Mouse (Mus musculus) heart, embryonic 12.5 days (tissue): Measurements from ENCODE around the gene Smok3b. TPM values are rescaled to one million over a fixed set of nuclear protein-coding genes. Genes with fewer than 3 reads are reported as not detected.
"Not testable (repeated sequence)": the region's sequence is repeated elsewhere in the genome, so short reads cannot be mapped to it uniquely, and the experiment has no call there.

Experiments
- ATAC-seq: fragments of 200-750 bp; cut with Nextera tagmentation; 2 replicates; pipeline ENCODE4 v1.8.0; 2017; ENCODE audit warnings: moderate TSS enrichment, moderate library complexity; ENCODE audit not compliant: insufficient number of reproducible peaks, low FRiP score
- H3K27ac ChIP-seq: fragments of 300-500 bp; sonication (generic); 2 replicates; pipeline ENCODE4 v1.5.1; 2016; ENCODE audit warnings: mild to moderate bottlenecking, moderate library complexity; ENCODE audit not compliant: poor library complexity, severe bottlenecking
- H3K27me3 ChIP-seq: fragments of 300-500 bp; sonication (generic); replicated peaks from 2 replicates; pipeline ENCODE4 v1.6.1; 2016; ENCODE audit warnings: mild to moderate bottlenecking, moderate library complexity
- H3K36me3 ChIP-seq: fragments of 300-500 bp; sonication (generic); 2 replicates; pipeline ENCODE4 v1.6.1; 2016; ENCODE audit warnings: mild to moderate bottlenecking, moderate library complexity
- H3K4me1 ChIP-seq: fragments of 300-500 bp; sonication (generic); replicated peaks from 2 replicates; pipeline ENCODE4 v1.6.1; 2016; ENCODE audit warnings: mild to moderate bottlenecking
- H3K4me2 ChIP-seq: fragments of 300-500 bp; sonication (generic); 2 replicates; pipeline ENCODE4 v1.6.1; 2016; ENCODE audit warnings: mild to moderate bottlenecking, moderate library complexity
- H3K4me3 ChIP-seq: fragments of 300-500 bp; sonication (generic); 2 replicates; pipeline ENCODE4 v1.5.1; 2016; ENCODE audit warnings: mild to moderate bottlenecking
- H3K9ac ChIP-seq: fragments of 300-500 bp; sonication (generic); 2 replicates; pipeline ENCODE4 v1.6.1; 2016; ENCODE audit warnings: mild to moderate bottlenecking, moderate library complexity
- H3K9me3 ChIP-seq: fragments of 300-500 bp; sonication (generic); replicated peaks from 2 replicates; pipeline ENCODE4 v1.6.1; 2016; ENCODE audit warnings: mild to moderate bottlenecking, moderate library complexity
- WGBS: fragments of 180-500 bp; shearing (Covaris S2); methylation state at CpG from one replicate; pipeline ENCODE4 v1.1.7; 2016; 5-methylcytosine and 5-hydroxymethylcytosine counted together
- polyA plus RNA-seq: library from polyadenylated mRNA; unstranded; fragments of >200 nt; fragmentation: Nextera tagmentation; extraction: Ambion mirVana; gene quantifications from 2 replicates; pipeline ENCODE4 v1.2.1, GENCODE M21; 2016

Gene Smok3b
- polyA plus RNA-seq, 1 experiment from 2014 or later: not detected

GRCm38 (mm10) chr5:138016530-138016929, 4.7 kb upstream of the Smok3b start:
- H3K27me3 ChIP-seq: no peaks in the 10 kb centered on the region
- H3K36me3 ChIP-seq: no peaks in the 10 kb centered on the region
- 0 out of 2 replicates have a peak, but pooled peaks cover 2% of the 10 kb centered on the region for H3K9me3 ChIP-seq
- no peak overlapping the region for H3K4me2 ChIP-seq
- ATAC-seq: no peak
- no peak overlapping the region for H3K4me3 ChIP-seq
- H3K4me1 ChIP-seq: no peaks in the 10 kb centered on the region
- no peak overlapping the region for H3K9ac ChIP-seq
- H3K27ac ChIP-seq: no peak overlapping the region
- 81% methylated on average over 2 of the region's 2 CpGs for WGBS

- Histone ChIP-seq H3K4me2 (no peak overlapping the region), H3K36me3 (no peaks in the 10 kb centered on the region), H3K9me3 (0 out of 2 replicates have a peak, but pooled peaks cover 2% of the 10 kb centered on the region), H3K4me3 (no peak overlapping the region), H3K4me1 (no peaks in the 10 kb centered on the region), H3K9ac (no peak overlapping the region), H3K27me3 (no peaks in the 10 kb centered on the region), H3K27ac (no peak overlapping the region)
- ATAC-seq: no peak
These were observed 4.2 kb upstream of the Smok3b start for GRCm38 (mm10) chr5:138016997-138017396.

- not testable (repeated sequence) for ATAC-seq, H3K36me3 ChIP-seq, H3K4me2 ChIP-seq, H3K27ac ChIP-seq, H3K27me3 ChIP-seq, H3K9me3 ChIP-seq, H3K4me3 ChIP-seq, H3K9ac ChIP-seq, H3K4me1 ChIP-seq
- 88% methylated on average over 4 of the region's 4 CpGs for WGBS
These were observed 1.7 kb upstream of the Smok3b start for GRCm38 (mm10) chr5:138019577-138019976.

- not testable (repeated sequence) for H3K4me3 ChIP-seq, H3K36me3 ChIP-seq, H3K9ac ChIP-seq, H3K4me2 ChIP-seq, ATAC-seq, H3K27me3 ChIP-seq, H3K27ac ChIP-seq, H3K9me3 ChIP-seq, H3K4me1 ChIP-seq
- no CpG with 5 or more reads among the region's 5 CpGs for WGBS
These were observed 31.7 kb downstream of the Smok3b start, which contains the start of gene Smok3c for GRCm38 (mm10) chr5:138052894-138053293. Gene Smok3c, plus strand, starts transcription at chr5:138053194.

- WGBS: 80% methylated on average over 4 of the region's 4 CpGs
These were observed 52.6 kb downstream of the Smok3b start for GRCm38 (mm10) chr5:138073803-138074202.

GRCm38 (mm10) chr5:138075684-138076083, 54.5 kb downstream of the Smok3b start:
- no peak overlapping the region for H3K27ac ChIP-seq
- H3K4me1 ChIP-seq: no peaks in the 10 kb centered on the region
- no peak overlapping the region for H3K4me3 ChIP-seq
- 60% methylated on average over 3 of the region's 3 CpGs for WGBS
- no peak for ATAC-seq
- H3K9ac ChIP-seq: no peak overlapping the region
- no peaks in the 10 kb centered on the region for H3K9me3 ChIP-seq
- no peaks in the 10 kb centered on the region for H3K36me3 ChIP-seq
- no peak overlapping the region for H3K4me2 ChIP-seq
- H3K27me3 ChIP-seq: no peaks in the 10 kb centered on the region

More at GRCm38 (mm10) chr5:138073803-138074202, 52.6 kb downstream of the Smok3b start:
- ATAC-seq: no peak
- Histone ChIP-seq H3K4me3 (no peak overlapping the region), H3K4me2 (no peak overlapping the region), H3K4me1 (no peaks in the 10 kb centered on the region), H3K9me3 (no peaks in the 10 kb centered on the region), H3K27me3 (no peaks in the 10 kb centered on the region), H3K9ac (no peak overlapping the region), H3K36me3 (no peaks in the 10 kb centered on the region), H3K27ac (no peak overlapping the region)

GRCm38 (mm10) chr5:138076148-138076547, 54.9 kb downstream of the Smok3b start:
- Histone ChIP-seq H3K4me2 (no peak overlapping the region), H3K36me3 (no peaks in the 10 kb centered on the region), H3K27ac (no peak overlapping the region), H3K9me3 (no peaks in the 10 kb centered on the region), H3K9ac (no peak overlapping the region), H3K4me3 (no peak overlapping the region), H3K27me3 (no peaks in the 10 kb centered on the region), H3K4me1 (no peaks in the 10 kb centered on the region)
- no peak for ATAC-seq
- 53% methylated on average over 2 of the region's 2 CpGs for WGBS

GRCm38 (mm10) chr5:138080456-138080855, 59.2 kb downstream of the Smok3b start:
- Histone ChIP-seq H3K27me3 (no peaks in the 10 kb centered on the region), H3K4me3 (no peak overlapping the region), H3K36me3 (no peaks in the 10 kb centered on the region), H3K9ac (no peak overlapping the region), H3K4me1 (no peaks in the 10 kb centered on the region), H3K4me2 (no peak overlapping the region), H3K9me3 (no peaks in the 10 kb centered on the region), H3K27ac (no peak overlapping the region)
- no peak for ATAC-seq
- 78% methylated on average over 5 of the region's 5 CpGs for WGBS

- no peak for ATAC-seq
- no peak overlapping the region for H3K9ac ChIP-seq
- no peak overlapping the region for H3K4me2 ChIP-seq
- no peaks in the 10 kb centered on the region for H3K27me3 ChIP-seq
- no peaks in the 10 kb centered on the region for H3K36me3 ChIP-seq
- no peaks in the 10 kb centered on the region for H3K9me3 ChIP-seq
- no peak overlapping the region for H3K4me3 ChIP-seq
- peaks cover 1% of the 10 kb centered on the region; the same call in 1 of the 2 replicates for H3K4me1 ChIP-seq
- no peak overlapping the region for H3K27ac ChIP-seq
- WGBS: 82% methylated on average over 9 of the region's 9 CpGs
These were observed 60.2 kb downstream of the Smok3b start for GRCm38 (mm10) chr5:138081446-138081845.

- no peak overlapping the region for H3K4me2 ChIP-seq
- no peak for ATAC-seq
These were observed 62.2 kb downstream of the Smok3b start for GRCm38 (mm10) chr5:138083318-138083900.

GRCm38 (mm10) chr5:138083936-138084335, 62.7 kb downstream of the Smok3b start:
- WGBS: 84% methylated on average over 2 of the region's 2 CpGs
- H3K9me3 ChIP-seq: no peaks in the 10 kb centered on the region
- peaks cover 3% of the 10 kb centered on the region; the same call in 1 of the 2 replicates for H3K4me1 ChIP-seq
- no peak for ATAC-seq
- no peak overlapping the region for H3K4me3 ChIP-seq
- no peak overlapping the region for H3K9ac ChIP-seq
- no peak overlapping the region for H3K4me2 ChIP-seq
- H3K36me3 ChIP-seq: peaks cover 9% of the 10 kb centered on the region
- no peak overlapping the region for H3K27ac ChIP-seq
- no peaks in the 10 kb centered on the region for H3K27me3 ChIP-seq

More at GRCm38 (mm10) chr5:138083318-138083900, 62.2 kb downstream of the Smok3b start:
- Histone ChIP-seq H3K27ac (no peak overlapping the region), H3K4me3 (no peak overlapping the region), H3K9ac (no peak overlapping the region), H3K36me3 (peaks cover 6% of the 10 kb centered on the region), H3K27me3 (no peaks in the 10 kb centered on the region), H3K4me1 (peaks cover 3% of the 10 kb centered on the region; the same call in 1 of the 2 replicates), H3K9me3 (no peaks in the 10 kb centered on the region)
- WGBS: 55% methylated on average over 2 of the region's 2 CpGs

- H3K9ac ChIP-seq: peak overlapping the region; percentile 100; the same call in 1 of the 2 replicates
- H3K4me2 ChIP-seq: peak overlapping the region; percentile 57
- H3K4me3 ChIP-seq: peak overlapping the region; percentile 97; the same call in 1 of the 2 replicates
- peaks cover 3% of the 10 kb centered on the region; the same call in 1 of the 2 replicates for H3K4me1 ChIP-seq
- no peaks in the 10 kb centered on the region for H3K27me3 ChIP-seq
- peaks cover 12% of the 10 kb centered on the region for H3K36me3 ChIP-seq
- WGBS: 41% methylated on average over 2 of the region's 2 CpGs
- ATAC-seq: no peak
- no peaks in the 10 kb centered on the region for H3K9me3 ChIP-seq
- H3K27ac ChIP-seq: no peak overlapping the region
These were observed 63.3 kb downstream of the Smok3b start for GRCm38 (mm10) chr5:138084507-138084906.
